Mouse (Mus musculus) stomach, embryonic 16.5 days (tissue): Measurements from ENCODE around the gene Aldh16a1. TPM values are rescaled to one million over a fixed set of nuclear protein-coding genes. Genes with fewer than 3 reads are reported as not detected.

ENCODE experiments used
- ATAC-seq: fragments of 200-750 bp; cut with Nextera tagmentation; 2 replicates; pipeline ENCODE4 v1.8.0; 2017; ENCODE audit warnings: moderate number of reproducible peaks, moderate TSS enrichment; ENCODE audit not compliant: insufficient read depth, low FRiP score
- H3K27ac ChIP-seq: fragments of 300-500 bp; sonication (generic); 2 replicates; pipeline ENCODE4 v1.5.1; 2014; ENCODE audit warnings: low read length
- H3K27me3 ChIP-seq: fragments of 300-500 bp; sonication (generic); 2 replicates; pipeline ENCODE4 v1.6.1; 2014; ENCODE audit warnings: low read length, control low read depth, mixed read lengths; ENCODE audit not compliant: control insufficient read depth, insufficient read depth
- H3K36me3 ChIP-seq: fragments of 300-500 bp; sonication (generic); 2 replicates; pipeline ENCODE4 v1.6.1; 2014; ENCODE audit warnings: low read length; ENCODE audit not compliant: control insufficient read depth, insufficient read depth
- H3K4me1 ChIP-seq: fragments of 300-500 bp; sonication (generic); 2 replicates; pipeline ENCODE4 v1.6.1; 2014; ENCODE audit warnings: low read length, control low read depth, mixed read lengths; ENCODE audit not compliant: control insufficient read depth, insufficient read depth
- H3K4me2 ChIP-seq: fragments of 300-500 bp; sonication (generic); 2 replicates; pipeline ENCODE4 v1.6.1; 2014; ENCODE audit warnings: low read depth, low read length, mixed read lengths
- H3K4me3 ChIP-seq: fragments of 300-500 bp; sonication (generic); replicated peaks from 2 replicates; pipeline ENCODE4 v1.5.1; 2014; ENCODE audit warnings: mild to moderate bottlenecking, low read length
- H3K9ac ChIP-seq: fragments of 300-500 bp; sonication (generic); 2 replicates; pipeline ENCODE4 v1.6.1; 2014; ENCODE audit warnings: low read length
- H3K9me3 ChIP-seq: fragments of 300-500 bp; sonication (generic); replicated peaks from 2 replicates; pipeline ENCODE4 v1.6.1; 2016; ENCODE audit warnings: low read length, control low read depth; ENCODE audit not compliant: control insufficient read depth
- WGBS: fragments of 180-500 bp; shearing (Covaris S2); extraction: QIAGEN DNeasy Blood & Tissue Kit; methylation state at CpG from one replicate; pipeline ENCODE4 v1.1.7; 2014; 5-methylcytosine and 5-hydroxymethylcytosine counted together
- polyA plus RNA-seq: library from polyadenylated mRNA; unstranded; fragments of >200 nt; fragmentation: Nextera tagmentation; extraction: Ambion mirVana; gene quantifications from 2 replicates; pipeline ENCODE4 v1.2.1, GENCODE M21; 2015

Gene Aldh16a1
- polyA plus RNA-seq, 1 experiment from 2014 or later, result 49.2 TPM

DNA sequence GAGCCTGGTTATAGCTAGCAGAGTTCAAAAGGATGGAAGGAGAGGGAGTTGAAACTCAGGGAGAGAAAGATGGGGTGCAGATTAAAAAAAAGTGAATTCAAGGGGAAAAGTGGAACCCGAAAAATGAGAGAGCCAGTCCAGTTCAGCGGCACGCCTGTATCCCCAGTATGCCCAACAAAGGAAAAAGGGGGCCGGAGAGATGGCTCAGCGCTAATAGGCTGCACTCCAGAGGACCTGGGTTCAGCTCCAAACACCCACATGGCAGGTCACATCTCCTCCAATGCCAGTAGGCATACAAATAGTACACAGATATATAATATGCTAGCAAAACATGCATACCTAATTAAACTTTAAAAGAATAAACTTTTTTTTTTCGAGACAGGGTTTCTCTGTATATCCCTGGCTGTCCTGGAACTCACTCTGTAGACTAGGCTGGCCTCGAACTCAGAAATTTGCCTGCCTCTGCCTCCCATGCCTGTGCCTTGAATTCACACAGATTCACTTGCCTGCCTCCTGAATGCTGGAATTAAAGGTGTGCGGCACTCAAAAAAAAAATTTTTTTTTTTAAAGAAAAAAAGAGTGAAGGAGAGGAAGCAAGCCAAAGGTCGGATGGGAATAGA lies 8.7 kb upstream of the Aldh16a1 start:
- Histone ChIP-seq H3K4me3 (no peak overlapping the region; the same call in 1 of the 2 replicates), H3K4me2 (no peak overlapping the region)
- no peak for ATAC-seq

DNA sequence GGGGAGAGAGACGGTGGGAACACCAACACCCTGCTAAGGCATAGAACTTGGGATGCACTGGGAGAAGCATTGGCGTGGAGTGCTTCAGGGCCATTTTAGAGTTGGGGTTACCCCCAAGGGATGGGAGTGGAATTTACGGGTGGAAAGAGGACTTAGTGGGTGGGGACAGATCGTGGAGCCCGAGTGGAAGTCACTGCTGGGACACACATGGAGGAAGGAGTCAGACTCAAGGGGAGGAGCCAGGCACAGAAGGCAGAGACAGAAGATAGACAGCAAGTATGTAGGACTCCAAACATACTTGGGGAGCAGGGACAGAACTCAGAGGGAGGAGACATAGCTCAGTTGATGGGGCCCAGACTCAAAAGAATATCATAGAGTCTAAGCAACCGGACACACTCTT lies 8.2 kb upstream of the Aldh16a1 start:
- Histone ChIP-seq H3K9ac (peak overlapping the region; percentile 57), H3K36me3 (no peaks in the 10 kb centered on the region), H3K27me3 (peaks cover 46% of the 10 kb centered on the region), H3K4me3 (peak overlapping the region; percentile 46), H3K9me3 (no peaks in the 10 kb centered on the region), H3K4me2 (peak overlapping the region; percentile 68), H3K4me1 (peaks cover 3% of the 10 kb centered on the region; the same call in 1 of the 2 replicates), H3K27ac (no peak overlapping the region)
- no peak for ATAC-seq
- WGBS, result 24% methylated on average over 6 of the region's 6 CpGs

More for the DNA sequence above, 8.7 kb upstream of the Aldh16a1 start:
- Histone ChIP-seq H3K27ac (no peak overlapping the region), H3K36me3 (no peaks in the 10 kb centered on the region), H3K4me1 (peaks cover 3% of the 10 kb centered on the region; the same call in 1 of the 2 replicates), H3K27me3 (peaks cover 51% of the 10 kb centered on the region), H3K9ac (no peak overlapping the region), H3K9me3 (no peaks in the 10 kb centered on the region)
- WGBS, result 76% methylated on average over 9 of the region's 9 CpGs

- peak overlapping the region; percentile 23; the same call in 1 of the 2 replicates for H3K27ac ChIP-seq
- no peaks in the 10 kb centered on the region for H3K9me3 ChIP-seq
- peak overlapping the region; percentile 57 for H3K9ac ChIP-seq
- H3K36me3 ChIP-seq, result no peaks in the 10 kb centered on the region
- 4% methylated on average over 35 of the region's 35 CpGs for WGBS
- ATAC-seq, result peak; percentile 88
- H3K4me1 ChIP-seq, result peaks cover 3% of the 10 kb centered on the region; the same call in 1 of the 2 replicates
- H3K27me3 ChIP-seq, result peaks cover 40% of the 10 kb centered on the region
- peak overlapping the region; percentile 46 for H3K4me3 ChIP-seq
- H3K4me2 ChIP-seq, result peak overlapping the region; percentile 68
Measured at GRCm38 (mm10) chr7:45161612-45162473, 7.5 kb upstream of the Aldh16a1 start.

DNA sequence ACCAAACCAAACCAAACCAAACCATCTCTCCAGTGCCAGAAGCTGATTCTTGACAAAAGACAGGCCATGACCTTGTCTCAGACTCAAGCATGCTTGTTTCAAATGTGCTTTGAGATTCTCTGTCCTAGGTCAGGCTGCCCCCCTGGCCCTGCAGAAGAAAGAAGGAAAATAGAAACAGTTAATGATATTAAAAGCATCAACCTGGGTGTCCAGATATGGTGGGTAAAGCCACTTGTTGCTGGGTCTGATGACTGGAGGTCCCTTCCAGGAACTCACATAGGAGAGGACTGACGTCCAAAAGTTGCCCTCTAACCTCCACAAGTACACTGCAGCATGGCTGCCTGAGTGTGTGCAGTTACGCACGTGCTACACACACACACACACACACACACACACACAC lies 6.5 kb upstream of the Aldh16a1 start:
- H3K27ac ChIP-seq, result no peak overlapping the region
- no peak overlapping the region for H3K4me2 ChIP-seq
- H3K4me3 ChIP-seq, result no peak overlapping the region
- peaks cover 3% of the 10 kb centered on the region; the same call in 1 of the 2 replicates for H3K4me1 ChIP-seq
- H3K27me3 ChIP-seq, result peaks cover 32% of the 10 kb centered on the region
- no peak for ATAC-seq
- WGBS, result 91% methylated on average over 3 of the region's 3 CpGs
- H3K9ac ChIP-seq, result no peak overlapping the region
- no peaks in the 10 kb centered on the region for H3K9me3 ChIP-seq
- H3K36me3 ChIP-seq, result no peaks in the 10 kb centered on the region

GRCm38 (mm10) chr7:45160316-45160800 lies 6.0 kb upstream of the Aldh16a1 start:
- ATAC-seq, result no peak
- WGBS, result 95% methylated on average over 6 of the region's 6 CpGs
- no peak overlapping the region for H3K9ac ChIP-seq

DNA sequence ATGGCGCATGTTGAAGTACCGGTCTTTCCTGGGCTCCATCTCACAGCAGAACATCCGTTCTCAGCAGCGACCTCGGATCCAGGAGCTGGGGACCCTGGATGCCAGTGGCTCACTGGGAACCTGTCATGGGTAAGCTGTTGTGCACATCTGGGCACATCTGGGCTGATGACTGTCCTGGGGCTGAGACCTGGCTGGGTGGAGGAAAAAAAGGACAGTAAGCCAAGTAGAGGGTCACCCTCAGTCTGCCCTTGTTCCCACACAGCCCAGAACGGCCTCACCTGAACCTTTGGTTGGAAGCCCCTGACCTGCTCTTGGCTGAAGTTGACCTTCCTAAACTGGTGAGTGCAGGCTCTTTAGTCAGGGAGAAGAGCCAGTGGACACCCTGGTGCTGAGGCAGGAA lies 4.6 kb upstream of the Aldh16a1 start:
- no peak overlapping the region for H3K4me3 ChIP-seq
- WGBS, result 92% methylated on average over 6 of the region's 6 CpGs
- H3K4me2 ChIP-seq, result no peak overlapping the region
- H3K9ac ChIP-seq, result no peak overlapping the region
- no peaks in the 10 kb centered on the region for H3K9me3 ChIP-seq
- ATAC-seq, result no peak
- H3K27me3 ChIP-seq, result peaks cover 14% of the 10 kb centered on the region
- H3K4me1 ChIP-seq, result peaks cover 9% of the 10 kb centered on the region
- H3K27ac ChIP-seq, result no peak overlapping the region
- H3K36me3 ChIP-seq, result no peaks in the 10 kb centered on the region

More at GRCm38 (mm10) chr7:45160316-45160800, 6.0 kb upstream of the Aldh16a1 start:
- Histone ChIP-seq H3K4me3 (no peak overlapping the region), H3K27ac (no peak overlapping the region), H3K36me3 (no peaks in the 10 kb centered on the region), H3K4me1 (peaks cover 3% of the 10 kb centered on the region), H3K9me3 (no peaks in the 10 kb centered on the region), H3K4me2 (no peak overlapping the region), H3K27me3 (peaks cover 27% of the 10 kb centered on the region)

DNA sequence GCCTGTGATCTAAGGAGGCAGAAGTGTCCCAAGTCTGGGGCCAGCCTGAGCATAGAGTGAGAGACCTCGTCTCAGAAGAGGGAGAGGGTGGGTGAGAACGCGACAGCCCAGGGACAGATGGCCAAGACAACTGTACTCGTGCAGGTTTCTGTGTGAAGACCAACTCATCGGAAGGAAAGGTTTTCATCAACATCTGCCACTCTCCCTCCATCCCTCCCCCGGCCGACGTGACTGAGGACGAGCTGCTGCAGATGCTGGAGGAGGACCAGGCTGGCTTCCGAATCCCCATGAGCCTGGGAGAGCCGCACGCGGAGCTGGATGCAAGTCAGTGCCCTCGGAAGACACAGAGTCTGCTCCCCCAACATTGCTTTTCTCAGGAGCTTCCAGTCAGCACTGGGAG lies 3.1 kb upstream of the Aldh16a1 start:
- Histone ChIP-seq H3K9me3 (no peaks in the 10 kb centered on the region), H3K27ac (no peak overlapping the region), H3K4me2 (no peak overlapping the region), H3K9ac (no peak overlapping the region), H3K27me3 (peaks cover under 1% of the 10 kb centered on the region; the same call in 1 of the 2 replicates), H3K4me3 (no peak overlapping the region), H3K4me1 (peaks cover 15% of the 10 kb centered on the region), H3K36me3 (no peaks in the 10 kb centered on the region)
- ATAC-seq, result no peak
- 81% methylated on average over 14 of the region's 14 CpGs for WGBS

DNA sequence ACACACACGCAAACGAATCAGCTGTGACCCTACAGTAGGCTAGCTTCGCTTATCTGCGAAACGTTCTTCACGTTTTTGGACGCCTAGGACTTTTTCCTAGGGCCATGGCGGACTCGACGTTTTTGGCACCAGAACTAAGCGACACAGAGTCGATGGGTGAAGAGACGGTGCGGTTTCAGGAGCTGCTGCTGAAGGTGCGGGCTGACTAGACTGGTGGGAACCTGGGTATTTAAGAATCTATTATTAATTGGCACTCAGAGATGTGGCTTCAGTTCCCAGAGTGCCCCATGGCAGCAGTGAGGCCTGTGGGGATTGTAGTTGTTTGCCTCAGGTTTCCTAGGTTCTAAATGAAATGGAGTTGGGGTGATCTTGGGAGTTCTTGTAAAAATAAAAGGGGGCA lies 1.8 kb upstream of the Aldh16a1 start:
- H3K4me3 ChIP-seq, result no peak overlapping the region
- no peaks in the 10 kb centered on the region for H3K36me3 ChIP-seq
- H3K4me1 ChIP-seq, result peaks cover 18% of the 10 kb centered on the region
- H3K4me2 ChIP-seq, result no peak overlapping the region
- no peak overlapping the region for H3K27ac ChIP-seq
- no peak for ATAC-seq
- H3K27me3 ChIP-seq, result no peaks in the 10 kb centered on the region
- no peaks in the 10 kb centered on the region for H3K9me3 ChIP-seq
- 92% methylated on average over 15 of the region's 15 CpGs for WGBS
- H3K9ac ChIP-seq, result peak overlapping the region; percentile 5; the same call in 1 of the 2 replicates

DNA sequence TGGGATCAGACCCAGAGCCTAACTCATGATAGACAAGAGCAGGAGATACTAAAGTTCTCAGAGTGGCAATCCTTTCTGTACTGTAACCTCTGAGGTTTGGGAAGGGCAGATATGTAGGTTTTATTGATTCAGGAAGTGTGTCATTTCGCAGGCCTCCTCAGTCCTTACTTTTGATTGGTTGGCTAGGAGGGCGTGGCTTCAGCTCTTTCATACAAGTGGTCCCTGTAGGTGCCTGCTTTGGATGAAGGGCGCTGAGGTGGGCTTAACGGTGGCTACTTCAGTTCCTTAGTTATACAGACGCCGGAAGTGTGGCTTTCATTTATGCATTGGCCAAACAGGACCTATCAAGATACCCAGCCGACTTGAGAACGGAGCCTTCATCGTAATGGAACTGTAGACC lies 1.2 kb upstream of the Aldh16a1 start:
- no peak for ATAC-seq
- peak overlapping the region; percentile 55 for H3K27ac ChIP-seq
- 80% methylated on average over 9 of the region's 9 CpGs for WGBS
- no peaks in the 10 kb centered on the region for H3K36me3 ChIP-seq
- no peak overlapping the region for H3K4me2 ChIP-seq
- peaks cover 23% of the 10 kb centered on the region for H3K4me1 ChIP-seq
- no peak overlapping the region for H3K4me3 ChIP-seq
- no peaks in the 10 kb centered on the region for H3K9me3 ChIP-seq
- no peaks in the 10 kb centered on the region for H3K27me3 ChIP-seq
- no peak overlapping the region for H3K9ac ChIP-seq
